Mouse (Mus musculus) lung, adult 10 weeks (tissue): ENCODE results near the gene Tmem156. TPM values are rescaled to one million over a fixed set of nuclear protein-coding genes. Genes with fewer than 3 reads are reported as not detected.

Source experiments
- polyA plus RNA-seq: library from polyadenylated mRNA; stranded (reverse); fragments of 350-450 nt; fragmentation: Illumina TruSeq; extraction: RNeasy Lipid Tissue Mini Kit (QIAGEN cat#74804); gene quantifications from one replicate; pipeline ENCODE4 v1.2.3, GENCODE M21; 2014; ENCODE audit warnings: low read depth, low replicate concordance; ENCODE audit not compliant: insufficient read depth

Tmem156 gene
- polyA plus RNA-seq: 2.6 TPM

GRCm38 (mm10) chr5:65091921-65092320 is at the start of gene Tmem156:
Gene Tmem156, minus strand, starts transcription at chr5:65092132.

GRCm38 (mm10) chr5:65106876-65107772 is 15.2 kb upstream of the Tmem156 start, which contains the start of gene Klhl5:
Gene Klhl5, plus strand, starts transcription at chr5:65107539.

Other genes with a start within 250 kb of the Tmem156 start
- 2.8 TPM for gene Tlr1, start 158.6 kb downstream of the Tmem156 start, polyA plus RNA-seq
- 1.1 TPM for gene Tlr6, start 132.0 kb downstream of the Tmem156 start, polyA plus RNA-seq
- gene Fam114a1, start 122.1 kb downstream of the Tmem156 start, polyA plus RNA-seq: 15.2 TPM
- 118 TPM for gene Klhl5, start 15.4 kb upstream of the Tmem156 start, polyA plus RNA-seq
- gene Wdr19, start 107.6 kb upstream of the Tmem156 start, polyA plus RNA-seq: 6.4 TPM
- 11.2 TPM for gene Rfc1, start 243.5 kb upstream of the Tmem156 start, polyA plus RNA-seq